20 mouse cellular contexts compared by ENCODE assay signal in genomic region chr13:77140890-77141289, GRCm38 (mm10).
"Had no signal": no experiment of that assay in that cellular context is flagged by ENCODE, and none has a peak within 500 bp of the region (broad histone marks: within the 10 kb centered on the region; RNA-seq: fewer than 3 reads in every experiment).

No protein-coding gene starts in this region.

- DNase-seq: lung, adult 18-20 months; lung, embryonic 14.5 days; lung, postnatal 10 days; lung, postnatal 36 days; retina, postnatal 1 day; right cerebral cortex, adult 18-20 months; right cerebral cortex, postnatal 25 days; right cerebral cortex, postnatal 4 days; spleen, adult 18-20 months; thymus, adult 2 months; thymus, postnatal 25 days had no signal

- H3K9ac ChIP-seq: liver, embryonic 14.5 days; lung, embryonic 14.5 days; midbrain, embryonic 12.5 days; midbrain, embryonic 15.5 days; neural tube, embryonic 12.5 days; stomach, embryonic 15.5 days had no signal

- H3K9me3 ChIP-seq: midbrain, embryonic 10.5 days; midbrain, embryonic 12.5 days; midbrain, embryonic 15.5 days; neural tube, embryonic 12.5 days; stomach, embryonic 15.5 days had no signal

- H3K36me3 ChIP-seq: midbrain, embryonic 10.5 days; midbrain, embryonic 12.5 days; midbrain, embryonic 15.5 days; neural tube, embryonic 12.5 days; stomach, embryonic 15.5 days had no signal

- H3K27me3 ChIP-seq: midbrain, embryonic 12.5 days; midbrain, embryonic 15.5 days; neural tube, embryonic 12.5 days; stomach, embryonic 15.5 days had no signal

- H3K4me1 ChIP-seq: stomach, embryonic 15.5 days had no signal

- H3K27ac ChIP-seq: liver, embryonic 14.5 days; macrophage; midbrain, embryonic 10.5 days; midbrain, embryonic 12.5 days; midbrain, embryonic 15.5 days; neural tube, embryonic 12.5 days; stomach, embryonic 15.5 days; stomach, postnatal 0 days had no signal

- ATAC-seq: midbrain, embryonic 15.5 days had no signal

- H3K4me2 ChIP-seq: liver, embryonic 11.5 days; lung, embryonic 14.5 days; midbrain, embryonic 12.5 days; midbrain, embryonic 15.5 days; neural tube, embryonic 12.5 days; stomach, embryonic 15.5 days had no signal

- H3K4me3 ChIP-seq: midbrain, embryonic 10.5 days; midbrain, embryonic 12.5 days; midbrain, embryonic 15.5 days; neural tube, embryonic 12.5 days; stomach, embryonic 15.5 days had no signal
